Mouse (Mus musculus): ENCODE results near the gene Sik3. TPM values are rescaled to one million over a fixed set of nuclear protein-coding genes. Genes with fewer than 3 reads are reported as not detected.

Sik3 gene
- polyA plus RNA-seq, 1 experiment from 2014 or later, result 5.7 TPM

DNA sequence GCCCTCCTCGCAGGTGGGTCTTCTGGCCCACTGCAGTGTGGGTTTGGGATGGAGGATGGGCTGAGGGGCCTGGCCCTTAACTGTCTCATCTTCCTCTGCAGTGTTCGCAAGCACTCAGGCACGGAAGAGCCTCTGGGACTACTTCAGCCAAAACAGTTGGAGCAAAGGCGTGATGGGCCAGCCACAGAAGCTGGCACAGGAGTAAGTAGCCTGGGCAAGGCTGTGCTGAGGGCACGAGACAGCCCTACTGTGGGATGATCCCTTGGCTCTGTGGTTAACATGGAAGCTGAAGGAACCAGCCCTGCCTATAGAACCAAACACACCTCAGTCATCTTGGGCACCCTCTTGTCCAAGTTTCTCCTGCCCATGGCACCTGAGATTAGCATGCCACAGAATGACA is 256.5 kb downstream of the Sik3 start:
- Histone ChIP-seq H3K4me3 (replicated peaks; ENCODE audit: low read length) (no peak overlapping the region), H3K9ac (ENCODE audit: low read length) (no peak overlapping the region), H3K4me2 (ENCODE audit: low read depth, low read length) (no peak overlapping the region), H3K4me1 (ENCODE audit: control insufficient read depth, insufficient read depth, low read length) (no peaks in the 10 kb centered on the region), H3K27ac (ENCODE audit: low read length) (no peak overlapping the region), H3K36me3 (ENCODE audit: control insufficient read depth, insufficient read depth, low read length) (no peaks in the 10 kb centered on the region), H3K27me3 (ENCODE audit: control insufficient read depth, insufficient read depth, low read length) (peaks cover 7% of the 10 kb centered on the region), H3K9me3 (replicated peaks; ENCODE audit: control insufficient read depth, low read length) (no peaks in the 10 kb centered on the region)
- WGBS, result 86% methylated on average over 5 of the region's 5 CpGs
- ATAC-seq (ENCODE audit: insufficient read depth, low FRiP score), result no peak

DNA sequence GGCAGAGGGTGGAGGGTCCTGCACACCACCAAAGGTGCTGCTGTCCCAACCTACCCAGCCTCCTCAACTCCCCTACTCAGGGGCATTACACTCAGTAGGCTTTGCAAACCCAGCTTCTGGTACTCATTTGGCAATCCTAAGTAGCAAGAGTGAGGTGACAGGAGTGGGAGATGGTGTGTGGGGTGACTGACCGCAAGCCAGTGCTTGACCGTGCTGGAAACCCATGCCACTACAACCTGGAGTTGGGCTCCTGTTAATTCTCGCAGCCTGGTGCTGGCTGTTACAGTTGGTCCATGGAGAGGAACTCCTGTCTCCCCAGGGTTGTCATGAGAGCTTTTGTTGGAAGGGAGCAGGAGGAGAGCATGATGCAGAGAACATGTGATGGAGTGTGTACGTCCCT is 258.2 kb downstream of the Sik3 start:
- Histone ChIP-seq H3K9me3 (replicated peaks; ENCODE audit: control insufficient read depth, low read length) (no peaks in the 10 kb centered on the region), H3K4me1 (ENCODE audit: control insufficient read depth, insufficient read depth, low read length) (no peaks in the 10 kb centered on the region), H3K4me3 (replicated peaks; ENCODE audit: low read length) (no peak overlapping the region), H3K9ac (ENCODE audit: low read length) (no peak overlapping the region), H3K36me3 (ENCODE audit: control insufficient read depth, insufficient read depth, low read length) (peaks cover 4% of the 10 kb centered on the region; the same call in 1 of the 2 replicates), H3K27me3 (ENCODE audit: control insufficient read depth, insufficient read depth, low read length) (peaks cover 7% of the 10 kb centered on the region), H3K27ac (ENCODE audit: low read length) (no peak overlapping the region), H3K4me2 (ENCODE audit: low read depth, low read length) (no peak overlapping the region)
- WGBS, result 92% methylated on average over 4 of the region's 4 CpGs
- no peak for ATAC-seq (ENCODE audit: insufficient read depth, low FRiP score)

DNA sequence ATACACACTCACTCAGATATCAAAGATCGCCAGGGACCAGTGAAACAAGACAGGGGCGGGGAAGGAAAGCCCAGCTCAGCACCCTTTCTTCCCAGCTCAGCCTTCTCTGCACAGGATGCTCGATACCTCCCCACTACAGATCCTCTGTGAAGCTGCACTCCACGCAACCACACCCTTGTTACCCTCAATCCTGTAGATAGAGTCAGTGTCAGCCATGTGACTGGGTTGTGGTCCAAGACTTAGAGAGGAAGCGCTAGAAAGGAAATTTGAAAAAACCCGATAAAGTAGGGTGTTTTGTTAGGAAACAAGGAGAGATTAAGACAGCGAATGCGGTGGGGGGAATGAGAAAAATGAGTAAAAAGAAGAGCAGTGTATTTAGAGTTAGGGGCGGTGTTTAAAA is 259.4 kb downstream of the Sik3 start:
- Histone ChIP-seq H3K4me1 (ENCODE audit: control insufficient read depth, insufficient read depth, low read length) (no peaks in the 10 kb centered on the region), H3K36me3 (ENCODE audit: control insufficient read depth, insufficient read depth, low read length) (peaks cover 13% of the 10 kb centered on the region; the same call in 1 of the 2 replicates), H3K4me3 (replicated peaks; ENCODE audit: low read length) (no peak overlapping the region), H3K9ac (ENCODE audit: low read length) (no peak overlapping the region), H3K9me3 (replicated peaks; ENCODE audit: control insufficient read depth, low read length) (no peaks in the 10 kb centered on the region), H3K4me2 (ENCODE audit: low read depth, low read length) (no peak overlapping the region), H3K27me3 (ENCODE audit: control insufficient read depth, insufficient read depth, low read length) (peaks cover 7% of the 10 kb centered on the region), H3K27ac (ENCODE audit: low read length) (no peak overlapping the region)
- ATAC-seq (ENCODE audit: insufficient read depth, low FRiP score), result no peak
- 79% methylated on average over 9 of the region's 9 CpGs for WGBS

DNA sequence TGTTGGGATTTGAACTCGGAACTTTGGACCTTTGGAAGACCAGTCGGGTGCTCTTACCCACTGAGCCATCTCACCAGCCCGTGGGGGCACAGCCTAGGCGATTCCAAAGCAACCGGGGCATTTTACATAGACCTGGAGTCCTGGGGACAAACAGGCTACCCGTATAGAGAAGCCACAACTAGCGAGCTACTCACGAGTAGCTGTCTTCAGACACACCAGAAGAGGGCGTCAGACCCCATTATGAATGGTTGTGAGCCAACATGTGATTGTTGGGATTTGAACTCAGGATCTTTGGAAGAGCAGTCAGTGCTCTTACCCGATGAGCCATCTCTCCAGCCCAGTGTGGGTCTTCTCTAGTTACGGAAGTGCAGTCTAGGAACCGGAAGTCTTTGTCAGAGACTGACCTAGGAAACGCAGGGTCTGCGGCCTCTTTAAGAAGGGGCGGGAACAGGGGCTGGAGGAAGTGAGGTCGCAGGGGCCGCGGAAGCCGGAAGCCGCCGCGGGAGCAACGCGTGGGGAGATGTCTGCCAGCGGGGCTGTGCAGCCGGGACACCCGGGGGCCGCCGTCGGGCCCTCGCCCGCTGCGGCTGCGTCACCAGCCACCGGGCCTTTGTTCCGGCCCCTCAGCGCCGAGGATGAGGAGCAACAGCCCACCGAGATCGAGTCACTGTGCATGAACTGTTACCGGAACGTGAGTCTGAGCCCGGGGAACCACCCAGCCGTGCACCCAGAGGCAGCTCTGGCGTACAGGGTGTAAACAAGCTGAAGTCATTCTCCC is 260.2 kb downstream of the Sik3 start, which contains the start of gene Zpr1:
Gene Zpr1, plus strand, starts transcription at position 388 of the 778 bp plus-strand sequence.
- H3K27ac ChIP-seq (ENCODE audit: low read length), result peak within 1 kb of the TSS; percentile 66
- WGBS, result 5% methylated on average over 45 of the region's 45 CpGs
- H3K9me3 ChIP-seq (replicated peaks; ENCODE audit: control insufficient read depth, low read length), result no peaks in the 10 kb centered on the region
- H3K4me1 ChIP-seq (ENCODE audit: control insufficient read depth, insufficient read depth, low read length), result no peaks in the 10 kb centered on the region
- H3K4me3 ChIP-seq (replicated peaks; ENCODE audit: low read length), result peak within 1 kb of the TSS; percentile 76
- peak within 1 kb of the TSS; percentile 85 for H3K9ac ChIP-seq (ENCODE audit: low read length)
- H3K27me3 ChIP-seq (ENCODE audit: control insufficient read depth, insufficient read depth, low read length), result peaks cover 7% of the 10 kb centered on the region
- H3K4me2 ChIP-seq (ENCODE audit: low read depth, low read length), result peak within 1 kb of the TSS; percentile 63
- ATAC-seq (ENCODE audit: insufficient read depth, low FRiP score), result peak; percentile 98
- peaks cover 19% of the 10 kb centered on the region for H3K36me3 ChIP-seq (ENCODE audit: control insufficient read depth, insufficient read depth, low read length)

Other genes with a start within 250 kb of the Sik3 start
- gene Cep164, start 184.1 kb upstream of the Sik3 start, polyA plus RNA-seq (2015; fragmentation: Nextera tagmentation; extraction: Ambion mirVana), result 19.6 and 21.1 TPM in 2 replicates
- gene Bace1, start 174.2 kb upstream of the Sik3 start, polyA plus RNA-seq (2015; fragmentation: Nextera tagmentation; extraction: Ambion mirVana), result 23.2 and 24.1 TPM in 2 replicates
- 25.3 and 26.9 TPM in 2 replicates for gene Pcsk7, start 106.3 kb upstream of the Sik3 start, polyA plus RNA-seq (2015; fragmentation: Nextera tagmentation; extraction: Ambion mirVana)
- 34.5 and 39.8 TPM in 2 replicates for gene Rnf214, start 105.9 kb upstream of the Sik3 start, polyA plus RNA-seq (2015; fragmentation: Nextera tagmentation; extraction: Ambion mirVana)
- gene Tagln, start 76.8 kb upstream of the Sik3 start, polyA plus RNA-seq (2015; fragmentation: Nextera tagmentation; extraction: Ambion mirVana), result 572 and 707 TPM in 2 replicates
- gene Sidt2, start 57.6 kb upstream of the Sik3 start, polyA plus RNA-seq (2015; fragmentation: Nextera tagmentation; extraction: Ambion mirVana), result 40.9 and 41.7 TPM in 2 replicates
- 143 and 152 TPM in 2 replicates for gene Pafah1b2, start 130 bp upstream of the Sik3 start, polyA plus RNA-seq (2015; fragmentation: Nextera tagmentation; extraction: Ambion mirVana)
- gene Apoa1, start 215.8 kb downstream of the Sik3 start, polyA plus RNA-seq (2015; fragmentation: Nextera tagmentation; extraction: Ambion mirVana), result 510 and 643 TPM in 2 replicates
- 64.3 and 64.4 TPM in 2 replicates for gene Apoc3, start 222.8 kb downstream of the Sik3 start, polyA plus RNA-seq (2015; fragmentation: Nextera tagmentation; extraction: Ambion mirVana)
- gene Apoa4, start 227.9 kb downstream of the Sik3 start, polyA plus RNA-seq (2015; fragmentation: Nextera tagmentation; extraction: Ambion mirVana), result 196 and 228 TPM in 2 replicates